Mouse (Mus musculus): ENCODE data around the gene Cldn18.

DNA sequence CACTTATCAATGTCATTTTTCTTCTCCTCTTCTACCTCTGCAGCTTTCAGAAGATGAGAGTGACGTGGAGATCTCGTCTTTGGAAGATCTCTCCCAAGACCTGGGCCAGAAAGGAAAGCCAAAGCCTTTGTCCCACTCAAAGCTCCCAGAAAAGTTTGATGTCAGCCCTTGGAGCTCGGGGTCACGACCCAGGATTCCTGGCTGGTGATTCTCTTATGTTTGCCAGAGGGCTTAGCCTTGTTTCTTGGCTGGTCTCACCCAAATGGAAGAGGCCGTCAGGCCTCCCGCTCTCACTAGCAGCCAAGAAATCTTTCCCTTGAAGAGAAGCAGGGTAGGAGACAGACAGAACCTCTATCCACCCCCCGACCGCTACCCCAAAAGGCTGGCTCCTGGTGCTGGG, 49.5 kb downstream of the Cldn18 start:
- TF ChIP-seq POLR2A (IDR thresholded peaks at IDR 0.05; ENCODE audit: insufficient read depth, low read length) (no peak), CTCF (IDR thresholded peaks at IDR 0.05; ENCODE audit: low read depth, low read length) (no peak), EP300 (IDR thresholded peaks at IDR 0.05; ENCODE audit: insufficient read depth, low read depth, low read length) (no peak)
